Comparison of ENCODE assay signal across 16 mouse cellular contexts in genomic region chr11:24098662-24099061, GRCm38 (mm10). TPM values are rescaled to one million over a fixed set of nuclear protein-coding genes. Genes with fewer than 3 reads are reported as not detected.
DNase-seq lines count a peak whose midpoint lies in the region; ATAC-seq and TF ChIP-seq lines count a peak whose summit lies in the region.
"Had no signal": no experiment of that assay in that cellular context is flagged by ENCODE, and none has a peak within 500 bp of the region (broad histone marks: within the 10 kb centered on the region; RNA-seq: fewer than 3 reads in every experiment).

No protein-coding gene starts in this region.

- 54% methylated on average over 3 of the region's 3 CpGs for WGBS in liver, embryonic 11.5 days
- 27% methylated on average over 3 of the region's 3 CpGs for WGBS in forebrain, postnatal 0 days
- 48% methylated on average over 3 of the region's 3 CpGs for WGBS in liver, embryonic 14.5 days (ENCODE audit: insufficient replicate concordance)
- 34% methylated on average over 3 of the region's 3 CpGs for WGBS in neural tube, embryonic 15.5 days

- H3K36me3 ChIP-seq in liver, embryonic 11.5 days (ENCODE audit: control insufficient read depth, insufficient read depth, low read length) = peaks cover 4% of the 10 kb centered on the region; the same call in 1 of the 2 replicates
- H3K36me3 ChIP-seq in forebrain, postnatal 0 days (ENCODE audit: insufficient read depth) = no peaks in the 10 kb centered on the region
- H3K36me3 ChIP-seq in liver, embryonic 14.5 days (replicated peaks; ENCODE audit: control insufficient read depth, insufficient read depth, low read depth) = peaks cover 3% of the 10 kb centered on the region; the same call in 1 of the 2 replicates
- no peaks in the 10 kb centered on the region for H3K36me3 ChIP-seq in neural tube, embryonic 15.5 days
- H3K36me3 ChIP-seq: heart, embryonic 15.5 days; kidney, embryonic 15.5 days had no signal

- TF ChIP-seq CTCF in forebrain, postnatal 0 days (IDR thresholded peaks at IDR 0.05; ENCODE audit: low read depth) = no peak
- TF ChIP-seq CTCF in liver, embryonic 14.5 days (IDR thresholded peaks at IDR 0.05; ENCODE audit: low read depth) = no peak

- TF ChIP-seq EP300 in liver, embryonic 14.5 days (IDR thresholded peaks at IDR 0.05; ENCODE audit: low read depth) = no peak

- H3K4me2 ChIP-seq in liver, embryonic 11.5 days = peak overlapping the region; percentile 29
- peak overlapping the region; percentile 37 for H3K4me2 ChIP-seq in forebrain, postnatal 0 days (ENCODE audit: low read depth)
- H3K4me2 ChIP-seq in liver, embryonic 14.5 days (ENCODE audit: low read depth) = peak overlapping the region; percentile 56
- peak overlapping the region; percentile 21 for H3K4me2 ChIP-seq in neural tube, embryonic 15.5 days
- H3K4me2 ChIP-seq: heart, embryonic 15.5 days; kidney, embryonic 15.5 days had no signal

- no peak for DNase-seq in liver, embryonic 11.5 days (ENCODE audit: low spot score)
- DNase-seq in liver = no peak
- no peak for DNase-seq in forebrain, postnatal 0 days
- DNase-seq in liver, embryonic 14.5 days (ENCODE audit: low read depth in 3 of 3, low spot score in 3 of 3) = no peak
- no peak for DNase-seq in urinary bladder, adult 2 months (ENCODE audit: low spot score)
- DNase-seq in heart, postnatal 10 days = no peak
- DNase-seq: cerebellum, adult 9-10 months; thymus, postnatal 36 days had no signal

- no peak overlapping the region for H3K4me3 ChIP-seq in liver, embryonic 11.5 days (ENCODE audit: low read depth, low read length)
- no peak overlapping the region for H3K4me3 ChIP-seq in forebrain, postnatal 0 days (ENCODE audit: low read depth, low read length)
- no peak overlapping the region for H3K4me3 ChIP-seq in liver, embryonic 14.5 days (ENCODE audit: insufficient read depth in 1 of 2, low read depth in 2 of 2, low read length in 2 of 2)
- H3K4me3 ChIP-seq in neural tube, embryonic 15.5 days (replicated peaks) = no peak overlapping the region
- H3K4me3 ChIP-seq: heart, embryonic 15.5 days; kidney, embryonic 15.5 days; myocyte had no signal

- no peak overlapping the region for H3K27ac ChIP-seq in liver, embryonic 11.5 days (ENCODE audit: low read depth, low read length)
- peak overlapping the region; percentile 89 for H3K27ac ChIP-seq in forebrain, postnatal 0 days (ENCODE audit: low read depth, low read length)
- no peak overlapping the region; the same call in none of the 2 replicates for H3K27ac ChIP-seq in liver, embryonic 14.5 days
- no peak overlapping the region; the same call in 1 of the 2 replicates for H3K27ac ChIP-seq in neural tube, embryonic 15.5 days (replicated peaks)
- H3K27ac ChIP-seq: heart, embryonic 15.5 days; kidney, embryonic 15.5 days had no signal

- intact Hi-C loops in heart, postnatal 10 days (cut with DNase I) = no loop called here

- 0 out of 2 replicates have a peak overlapping the region, but pooled peaks have one; percentile 5 for H3K9ac ChIP-seq in liver, embryonic 11.5 days (ENCODE audit: low read depth, low read length)
- H3K9ac ChIP-seq in forebrain, postnatal 0 days = peak overlapping the region; percentile 26; the same call in 1 of the 2 replicates
- no peak overlapping the region for H3K9ac ChIP-seq in liver, embryonic 14.5 days (replicated peaks)
- H3K9ac ChIP-seq in neural tube, embryonic 15.5 days (replicated peaks) = no peak overlapping the region
- H3K9ac ChIP-seq: heart, embryonic 15.5 days; kidney, embryonic 15.5 days had no signal

- no peaks in the 10 kb centered on the region for H3K9me3 ChIP-seq in liver, embryonic 11.5 days (ENCODE audit: control insufficient read depth, low read length)
- H3K9me3 ChIP-seq in forebrain, postnatal 0 days (ENCODE audit: low read length) = no peaks in the 10 kb centered on the region
- H3K9me3 ChIP-seq in liver, embryonic 14.5 days (ENCODE audit: control insufficient read depth, low read length) = no peaks in the 10 kb centered on the region
- H3K9me3 ChIP-seq in neural tube, embryonic 15.5 days (replicated peaks) = no peaks in the 10 kb centered on the region
- H3K9me3 ChIP-seq: heart, embryonic 15.5 days; kidney, embryonic 15.5 days had no signal

- no peaks in the 10 kb centered on the region for H3K27me3 ChIP-seq in liver, embryonic 11.5 days (replicated peaks; ENCODE audit: control insufficient read depth, insufficient read depth, low read length)
- no peaks in the 10 kb centered on the region for H3K27me3 ChIP-seq in forebrain, postnatal 0 days (ENCODE audit: insufficient read depth, low read length)
- H3K27me3 ChIP-seq in liver, embryonic 14.5 days (ENCODE audit: control insufficient read depth, insufficient read depth, low read length) = no peaks in the 10 kb centered on the region
- H3K27me3 ChIP-seq in neural tube, embryonic 15.5 days (replicated peaks) = no peaks in the 10 kb centered on the region
- H3K27me3 ChIP-seq: heart, embryonic 15.5 days had no signal

- peaks cover 73% of the 10 kb centered on the region for H3K4me1 ChIP-seq in liver, embryonic 11.5 days (replicated peaks; ENCODE audit: control insufficient read depth, insufficient read depth, low read length)
- peaks cover 57% of the 10 kb centered on the region for H3K4me1 ChIP-seq in forebrain, postnatal 0 days (ENCODE audit: insufficient read depth)
- peaks cover 54 to 67% of the 10 kb centered on the region in 2 experiments for H3K4me1 ChIP-seq in liver, embryonic 14.5 days (replicated peaks; ENCODE audit: control insufficient read depth in 2 of 2, insufficient read depth in 2 of 2, low read length in 1 of 2)
- H3K4me1 ChIP-seq in neural tube, embryonic 15.5 days = peaks cover 83% of the 10 kb centered on the region

- ATAC-seq in liver, embryonic 11.5 days (replicated peaks; ENCODE audit: low FRiP score) = no peak
- no peak for ATAC-seq in forebrain, postnatal 0 days
- no peak for ATAC-seq in liver, embryonic 14.5 days (ENCODE audit: insufficient read depth)
- no peak for ATAC-seq in neural tube, embryonic 15.5 days (ENCODE audit: low FRiP score)
- no peak for ATAC-seq in erythroid progenitor cell, adult 5-6 weeks (replicated peaks; ENCODE audit: low FRiP score, poor library complexity, severe bottlenecking)
- ATAC-seq: lung, postnatal 0 days had no signal

RNA-seq across cellular contexts. Expression of gene Bcl11a, which starts 20.8 kb away (rescaled TPM):
- 92.2 and 95.4 TPM in 2 replicates for polyA plus RNA-seq in liver, embryonic 11.5 days (2014; fragmentation: Nextera tagmentation; extraction: Ambion mirVana)
- total RNA-seq in forebrain, postnatal 0 days (2014; rRNA removed) = 70.8 and 85.9 TPM in 2 replicates
- polyA plus RNA-seq in forebrain, postnatal 0 days (2015; fragmentation: Nextera tagmentation; extraction: Ambion mirVana) = 173 and 174 TPM in 2 replicates
- 10.9 and 13.0 TPM in 2 replicates for polyA plus RNA-seq in liver, embryonic 14.5 days (2012; rRNA removed)
- polyA plus RNA-seq in liver, embryonic 14.5 days (2014; fragmentation: Nextera tagmentation; extraction: Ambion mirVana) = 29.4 and 33.0 TPM in 2 replicates
- 85.1 and 102 TPM in 2 replicates for polyA plus RNA-seq in neural tube, embryonic 15.5 days (2015; fragmentation: Nextera tagmentation; extraction: Ambion mirVana)
- 1.3 and 2.4 TPM in 2 replicates for polyA plus RNA-seq in urinary bladder, adult 2 months (2012; rRNA removed)
- total RNA-seq in heart, postnatal 10 days (2021) = 1 to 10 TPM; 4.4 to 7.4 TPM
- 20.5 and 23.5 TPM in 2 replicates for total RNA-seq in erythroid progenitor cell, adult 5-6 weeks (2015; ENCODE audit: low replicate concordance)
- total RNA-seq in erythroid progenitor cell, adult 5-6 weeks (2017; ENCODE audit: low replicate concordance) = 7.4 and 12.9 TPM in 2 replicates
- polyA plus RNA-seq: myocyte had no signal

RNA-seq across cellular contexts. Expression of gene A830031A19Rik, which starts 23.8 kb away (rescaled TPM):
- not detected in 2 replicates for polyA plus RNA-seq in liver, embryonic 11.5 days (2014; fragmentation: Nextera tagmentation; extraction: Ambion mirVana)
- 1.8 TPM in 1 of 2 replicates, not detected in the other for total RNA-seq in forebrain, postnatal 0 days (2014; rRNA removed)
- polyA plus RNA-seq in forebrain, postnatal 0 days (2015; fragmentation: Nextera tagmentation; extraction: Ambion mirVana) = 0.26 and 0.63 TPM in 2 replicates
- not detected in 2 replicates for polyA plus RNA-seq in liver, embryonic 14.5 days (2012; rRNA removed)
- not detected in 2 replicates for polyA plus RNA-seq in liver, embryonic 14.5 days (2014; fragmentation: Nextera tagmentation; extraction: Ambion mirVana)
- polyA plus RNA-seq in neural tube, embryonic 15.5 days (2015; fragmentation: Nextera tagmentation; extraction: Ambion mirVana) = not detected in 2 replicates
- not detected in 2 replicates for polyA plus RNA-seq in urinary bladder, adult 2 months (2012; rRNA removed)
- total RNA-seq in heart, postnatal 10 days (2021) = not detected
- not detected in 2 replicates for total RNA-seq in erythroid progenitor cell, adult 5-6 weeks (2015; ENCODE audit: low replicate concordance)
- total RNA-seq in erythroid progenitor cell, adult 5-6 weeks (2017; ENCODE audit: low replicate concordance) = not detected in 2 replicates
- total RNA-seq: gastrocnemius, adult 8-10 months had no signal
- polyA plus RNA-seq: heart, embryonic 15.5 days; kidney, embryonic 15.5 days; lung, postnatal 0 days; myocyte; stomach, embryonic 14.5 days had no signal

Comparison
In these comparisons a context has a peak if more than half of its experiments do, and no peak if none do; other contexts are left out.
1. H3K9ac ChIP-seq: peak in liver, embryonic 11.5 days (single experiment) and forebrain, postnatal 0 days (single experiment); none in liver, embryonic 14.5 days (single experiment) and neural tube, embryonic 15.5 days (single experiment).
2. Peak in every context shown above with its lines, with median percentiles within 50 percentile points of each other: H3K4me2 ChIP-seq.